Mouse (Mus musculus) heart, postnatal 36 days (tissue): ENCODE results near the gene Crebbp. TPM values are rescaled to one million over a fixed set of nuclear protein-coding genes. Genes with fewer than 3 reads are reported as not detected.
"Not testable (repeated sequence)": the region's sequence is repeated elsewhere in the genome, so short reads cannot be mapped to it uniquely, and the experiment has no call there.

Experiments used
- DNase-seq, 2 experiments: peaks; one replicate each; pipeline ENCODE4 v3.0.0; 2021 to 2022
- intact Hi-C: fragments of 180-260 bp; cut with DNase I; formaldehyde crosslinking; loops from one replicate; pipeline ENCODE4 v1.15.1; 2025
- total RNA-seq, 2 experiments: library from RNA; stranded (reverse); gene quantifications; 2 replicates each; pipeline ENCODE4 v1.2.3; 2021

Crebbp gene
- total RNA-seq, 2 experiments from 2014 or later = 40.5 to 42.9 TPM

GRCm38 (mm10) chr16:4160898-4161247 is 52.9 kb downstream of the Crebbp start:
- no peak for DNase-seq
- intact Hi-C loops = loop anchor here (5.0 kb wide), 1 partner anchor 51 kb away; the partner anchor contains the start of gene Crebbp

GRCm38 (mm10) chr16:4160246-4160897 is 53.4 kb downstream of the Crebbp start:
- peak; percentile 24 to 48 for DNase-seq

GRCm38 (mm10) chr16:4153121-4153520 is 60.7 kb downstream of the Crebbp start:
- no peak for DNase-seq
- intact Hi-C loops = no loop called here

More at GRCm38 (mm10) chr16:4160246-4160897, 53.4 kb downstream of the Crebbp start:
- intact Hi-C loops = loop anchor here (5.0 kb wide), 1 partner anchor 52 kb away; the partner anchor contains the start of gene Crebbp

- DNase-seq = no peak
- intact Hi-C loops = no loop called here
These were observed 75.3 kb downstream of the Crebbp start for GRCm38 (mm10) chr16:4138541-4138940.

GRCm38 (mm10) chr16:4133754-4134153 is 80.0 kb downstream of the Crebbp start:
- intact Hi-C loops = no loop called here
- DNase-seq = no peak

- intact Hi-C loops = no loop called here
- DNase-seq = no peak
These were observed 84.9 kb downstream of the Crebbp start for GRCm38 (mm10) chr16:4128894-4129293.

GRCm38 (mm10) chr16:4117072-4117471 is 96.7 kb downstream of the Crebbp start:
- DNase-seq = no peak
- intact Hi-C loops = no loop called here

GRCm38 (mm10) chr16:4100374-4100773 is 113.4 kb downstream of the Crebbp start:
- intact Hi-C loops = no loop called here
- no peak for DNase-seq

GRCm38 (mm10) chr16:4097521-4097920 is 116.3 kb downstream of the Crebbp start:
- DNase-seq = no peak
- intact Hi-C loops = no loop called here

- intact Hi-C loops = no loop called here
- no peak for DNase-seq
These were observed 116.9 kb downstream of the Crebbp start for GRCm38 (mm10) chr16:4096898-4097297.

- intact Hi-C loops = no loop called here
- no peak for DNase-seq
These were observed 117.7 kb downstream of the Crebbp start for GRCm38 (mm10) chr16:4096141-4096540.

- DNase-seq = no peak
- intact Hi-C loops = no loop called here
These were observed 126.4 kb downstream of the Crebbp start for GRCm38 (mm10) chr16:4087214-4087913.

GRCm38 (mm10) chr16:4085851-4086387 is 127.9 kb downstream of the Crebbp start:
- intact Hi-C loops = no loop called here
- DNase-seq = no peak

GRCm38 (mm10) chr16:4085051-4085450 is 128.7 kb downstream of the Crebbp start:
- no peak for DNase-seq
- intact Hi-C loops = no loop called here

GRCm38 (mm10) chr16:4080419-4080818 is 133.4 kb downstream of the Crebbp start:
- intact Hi-C loops, DNase-seq: not testable (repeated sequence)

GRCm38 (mm10) chr16:4079656-4080055 is 134.1 kb downstream of the Crebbp start:
- no peak for DNase-seq
- intact Hi-C loops = loop anchor here (10.0 kb wide), 2 partner anchors 235 to 475 kb away; partner anchors contain the start of genes Tfap4 and Zfp174

- intact Hi-C loops = loop anchor here (10.0 kb wide), 2 partner anchors 234 to 476 kb away; partner anchors contain the start of genes Tfap4 and Zfp174
- not testable (repeated sequence) for DNase-seq
These were observed 135.5 kb downstream of the Crebbp start for GRCm38 (mm10) chr16:4078302-4078701.

GRCm38 (mm10) chr16:4077384-4078061 is 136.3 kb downstream of the Crebbp start, which contains the start of gene Trap1:
Gene Trap1, minus strand, starts transcription at chr16:4077827.
- peak; percentile 97 to 98 for DNase-seq
- intact Hi-C loops = loop anchor here (2.0 to 10.0 kb wide), 3 partner anchors 135 to 477 kb away; partner anchors contain the start of genes Crebbp, Tfap4 and Zfp174

GRCm38 (mm10) chr16:4074836-4075235 is 139.0 kb downstream of the Crebbp start:
- intact Hi-C loops = loop anchor here (10.0 kb wide), 2 partner anchors 230 to 480 kb away; partner anchors contain the start of genes Tfap4 and Zfp174

GRCm38 (mm10) chr16:4074297-4074696 is 139.5 kb downstream of the Crebbp start:
- no peak for DNase-seq
- intact Hi-C loops = loop anchor here (10.0 kb wide), 2 partner anchors 229 to 481 kb away; partner anchors contain the start of genes Tfap4 and Zfp174

More at GRCm38 (mm10) chr16:4074836-4075235, 139.0 kb downstream of the Crebbp start:
- DNase-seq = no peak
